Mouse (Mus musculus): ENCODE results near the gene Pde4d.

Gene Pde4d

DNA sequence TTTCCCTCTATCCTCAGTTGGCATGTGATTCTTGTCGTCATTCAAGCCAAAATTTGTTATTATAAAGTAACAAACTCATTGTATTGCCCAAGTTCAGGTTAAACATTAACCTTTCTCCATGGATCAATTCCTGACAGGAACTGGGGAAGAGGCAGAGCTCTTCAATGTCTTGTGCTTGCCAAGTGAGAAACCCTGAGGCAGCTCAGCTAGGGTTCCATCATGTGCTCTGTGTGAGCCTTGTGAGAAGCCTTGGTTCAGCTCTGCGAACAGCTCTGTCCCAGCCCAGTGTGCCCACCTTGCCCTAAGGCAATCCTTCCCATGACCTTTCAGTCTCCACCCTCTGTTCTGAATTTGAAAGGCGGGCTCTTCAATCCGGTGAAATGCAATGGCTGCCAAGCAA, 1150.0 kb downstream of the Pde4d start:
- DNase-seq, result peak; percentile 61 to 80

DNA sequence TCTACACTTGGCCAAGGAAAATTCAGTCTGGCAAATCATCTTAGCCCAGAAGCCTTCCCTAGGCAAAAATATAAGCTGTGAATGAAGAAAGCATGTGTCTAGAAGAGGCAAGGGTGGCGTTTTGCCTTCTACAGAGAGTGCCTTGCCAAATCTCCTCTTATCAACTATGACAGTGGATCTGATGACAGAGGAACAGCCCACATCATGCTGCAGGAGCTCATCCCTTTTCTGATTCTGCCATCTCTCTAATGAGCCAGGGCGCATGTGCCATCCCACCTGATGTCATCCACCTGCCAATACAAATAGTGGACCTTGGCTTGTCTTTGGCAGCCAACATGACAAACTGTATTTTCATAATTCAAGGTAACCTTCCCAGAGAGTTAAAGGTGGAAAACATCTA, 1154.3 kb downstream of the Pde4d start:
- peak in 1 of 2 experiments; percentile 29 for DNase-seq

DNA sequence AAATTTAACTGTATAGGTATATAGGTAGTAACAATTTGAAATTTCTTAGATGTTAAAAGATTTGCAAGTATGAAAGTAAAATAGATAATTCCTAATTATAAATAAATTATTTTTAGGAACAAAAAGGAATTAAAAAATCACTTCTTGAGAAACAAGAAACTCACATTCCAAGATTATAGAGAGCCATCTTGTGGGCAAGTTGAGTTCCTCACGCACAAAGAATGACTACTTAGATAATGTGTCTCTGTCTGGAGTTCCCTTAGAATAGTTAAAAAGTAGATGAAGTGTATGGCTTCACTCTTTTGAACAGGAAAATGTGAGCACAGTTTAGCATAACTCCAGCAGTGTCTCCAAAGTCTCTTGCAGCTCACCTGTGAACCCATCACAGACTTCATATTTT, 1155.4 kb downstream of the Pde4d start:
- DNase-seq, result no peak

DNA sequence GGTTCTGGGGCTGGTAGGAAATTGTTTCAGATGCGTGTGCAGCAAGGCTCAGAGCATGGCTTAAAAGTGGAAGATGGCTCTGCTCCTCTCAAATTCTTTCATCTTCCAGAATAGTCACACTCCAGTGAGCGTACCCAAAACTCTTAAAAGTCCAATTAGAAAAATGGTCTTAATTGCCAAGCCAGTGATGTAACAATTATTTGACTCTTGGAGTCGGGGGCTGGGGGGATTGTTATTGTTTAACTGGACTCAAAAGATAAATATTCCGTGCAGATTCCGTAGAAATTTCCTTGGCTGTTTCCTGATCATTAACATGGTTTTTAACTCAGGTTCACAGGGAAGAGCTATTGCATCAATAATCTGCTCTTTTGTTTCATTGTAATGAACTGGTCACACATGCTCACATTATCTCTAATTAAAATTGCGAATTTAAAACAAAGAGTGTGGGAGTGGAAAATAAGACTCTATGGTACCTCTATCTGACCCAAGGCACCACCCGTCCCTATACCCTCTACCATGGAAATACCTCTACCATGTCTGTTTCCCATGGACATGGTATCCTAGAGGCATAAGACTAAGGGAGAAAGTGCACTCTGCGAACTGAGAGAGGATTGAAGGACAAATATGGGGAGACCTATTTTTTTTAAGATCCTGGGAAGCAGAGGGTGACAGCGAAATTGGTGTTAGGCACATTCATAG, 1159.5 kb downstream of the Pde4d start:
- peak in 1 of 2 experiments; percentile 34 for DNase-seq

GRCm38 (mm10) chr13:109609805-109610187, 1160.0 kb downstream of the Pde4d start:
- DNase-seq, result peak; percentile 43 to 73

DNA sequence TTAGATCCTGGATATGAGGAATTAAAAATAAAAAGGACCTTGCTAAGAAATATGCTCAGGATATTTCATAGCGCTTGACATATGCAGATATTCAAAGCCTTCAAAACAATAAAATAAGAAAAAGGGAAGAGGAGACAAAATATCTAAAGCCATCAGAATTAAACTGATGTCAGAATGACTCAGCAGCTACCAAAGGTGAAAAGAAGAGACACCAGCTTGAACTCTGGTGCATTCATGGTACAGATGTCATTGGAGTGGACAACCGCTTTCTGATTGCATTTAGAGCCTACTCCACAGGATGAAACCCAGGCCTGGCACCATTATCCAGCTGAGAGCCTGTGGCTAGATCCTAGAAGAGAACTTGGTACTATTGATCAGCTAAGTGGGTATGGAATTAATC, 1161.0 kb downstream of the Pde4d start:
- no peak for DNase-seq

GRCm38 (mm10) chr13:109615213-109615784, 1165.6 kb downstream of the Pde4d start:
- no peak for DNase-seq

DNA sequence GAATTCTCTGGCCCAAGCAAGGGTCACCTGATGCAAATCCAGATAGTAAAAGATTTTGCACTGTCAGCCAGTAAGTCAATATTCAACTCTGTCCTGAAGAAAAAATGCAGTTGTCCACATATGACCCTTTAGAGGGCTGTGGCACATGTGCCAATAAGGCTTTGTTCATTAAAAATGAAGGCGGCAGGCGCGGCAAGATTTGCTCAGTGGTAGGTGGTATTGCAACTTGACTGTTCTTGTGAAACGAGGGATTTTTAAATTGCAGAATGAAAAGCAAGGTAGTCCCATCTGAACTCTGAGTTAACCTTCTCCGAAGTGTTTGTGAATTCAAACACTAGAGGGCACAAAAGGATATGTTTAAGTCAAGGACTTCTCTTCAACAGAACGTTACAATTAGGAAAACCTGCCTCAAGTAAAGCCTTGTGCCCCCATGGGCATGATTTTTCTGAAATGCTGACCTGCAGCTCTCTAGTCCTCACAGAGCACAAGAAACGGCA, 1166.1 kb downstream of the Pde4d start:
- peak; percentile 68 to 74 for DNase-seq

DNA sequence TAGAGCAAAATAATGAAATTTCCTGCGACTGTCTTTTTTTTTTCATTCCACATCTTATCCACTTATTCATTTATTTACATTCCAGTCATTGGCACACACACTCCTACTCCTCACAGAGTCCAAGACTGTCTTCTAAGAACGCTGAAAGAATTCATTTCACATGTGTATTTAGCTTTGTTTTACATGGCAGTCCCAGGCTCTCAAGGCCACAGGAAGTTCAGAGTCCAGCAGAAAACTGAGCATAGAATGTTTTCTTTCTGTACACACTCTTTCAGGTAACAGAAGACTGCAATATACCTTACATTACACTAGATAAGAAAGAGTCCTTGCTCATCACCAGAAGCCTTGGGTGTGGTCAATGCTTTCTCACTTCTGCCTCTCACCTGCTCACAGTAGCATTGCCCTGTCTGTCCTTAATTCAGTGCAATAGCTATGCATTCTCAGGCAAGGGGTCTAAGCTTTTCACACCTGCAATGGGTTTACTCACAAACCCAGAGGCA, 1169.5 kb downstream of the Pde4d start:
- no peak for DNase-seq

DNA sequence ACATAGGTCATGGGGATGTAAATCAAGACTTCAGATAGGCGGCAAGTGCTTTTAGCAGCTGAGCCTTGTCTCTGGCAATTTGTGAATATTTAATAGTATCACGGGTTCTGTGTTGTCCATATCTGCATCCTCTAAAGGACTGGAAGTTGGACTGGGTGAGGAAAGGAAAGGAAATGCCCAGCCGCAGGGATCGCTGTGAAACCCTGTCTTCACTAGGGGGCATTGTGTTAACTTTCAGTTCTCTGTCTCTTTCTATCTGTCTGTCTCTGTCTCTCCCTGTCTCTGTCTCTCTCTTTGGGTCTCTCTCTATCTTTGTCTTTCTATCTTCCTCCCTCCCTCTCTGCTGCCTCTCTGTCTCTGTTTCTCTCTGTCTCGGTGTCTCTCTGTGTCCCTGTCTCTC, 1172.5 kb downstream of the Pde4d start:
- no peak for DNase-seq

DNA sequence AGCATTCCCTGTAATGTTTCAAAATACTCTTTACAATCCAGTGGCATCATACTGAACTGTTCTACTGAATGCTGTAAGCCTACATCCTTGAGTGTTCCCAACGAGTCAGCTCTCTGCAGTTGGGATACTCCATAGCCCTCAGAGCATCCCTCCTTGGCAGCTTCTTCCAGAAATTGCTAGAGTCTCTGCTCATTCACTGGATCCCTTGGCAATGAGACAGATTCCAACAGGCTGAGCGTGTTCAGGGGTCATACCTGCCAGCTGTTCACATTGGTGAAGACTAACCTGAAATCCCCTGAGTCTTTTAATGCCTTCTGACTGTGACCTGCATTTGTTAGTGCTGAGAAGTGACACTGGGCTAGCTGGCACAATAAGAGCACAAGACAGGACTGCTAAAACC, 1173.5 kb downstream of the Pde4d start:
- DNase-seq, result peak in 1 of 2 experiments; percentile 42

GRCm38 (mm10) chr13:109624772-109625349, 1175.1 kb downstream of the Pde4d start:
- DNase-seq, result no peak

DNA sequence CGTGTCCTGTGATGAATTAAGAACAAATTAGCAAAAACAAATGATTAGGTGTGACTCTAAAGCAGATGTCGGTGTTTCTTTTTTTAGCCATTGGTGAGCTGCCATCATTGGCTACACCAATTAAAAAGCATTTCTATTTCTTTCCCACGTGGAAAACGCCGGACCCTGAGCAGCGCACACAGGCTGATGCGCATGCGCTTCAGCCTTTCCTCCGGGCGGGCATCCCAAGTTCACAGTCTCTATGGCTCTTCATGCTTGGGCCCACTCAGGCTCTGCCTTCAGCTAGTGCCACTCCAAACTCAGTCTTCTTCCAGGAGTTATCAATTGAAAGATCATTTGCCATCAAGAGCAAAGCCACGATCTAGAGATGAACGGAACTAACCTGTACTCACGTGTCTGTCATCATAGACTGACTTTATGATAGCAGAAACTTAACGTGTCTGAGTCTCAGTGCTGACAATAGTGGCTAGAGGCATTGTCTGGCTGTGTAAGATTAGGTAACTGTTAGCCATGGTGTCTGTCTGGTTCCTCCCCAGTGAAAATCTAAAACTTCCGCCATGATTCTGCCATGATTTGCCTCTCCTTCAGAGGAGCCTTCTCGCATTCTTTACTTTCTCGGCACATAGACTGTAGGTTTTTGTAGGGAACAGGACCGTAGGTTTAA, 1175.8 kb downstream of the Pde4d start:
- DNase-seq, result no peak

DNA sequence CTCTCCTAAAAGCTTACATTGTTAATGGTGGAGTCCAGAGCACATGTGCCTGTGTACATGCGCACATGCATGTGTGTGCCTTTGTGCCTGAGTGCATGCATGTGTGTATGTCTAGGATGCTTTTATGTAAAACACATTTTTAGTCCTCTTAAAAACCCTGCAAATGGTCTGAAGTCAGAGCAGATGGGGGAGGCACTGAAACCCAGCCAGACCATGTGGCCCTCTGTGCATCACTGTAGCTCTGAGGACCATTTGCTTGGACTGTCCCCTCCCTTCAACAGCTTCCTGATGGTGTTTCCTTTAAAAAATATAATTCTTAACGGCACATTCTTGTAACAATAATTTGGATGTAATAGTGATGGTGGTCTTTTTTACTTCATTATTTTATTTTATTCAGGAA, 1177.5 kb downstream of the Pde4d start:
- DNase-seq, result no peak

GRCm38 (mm10) chr13:109628606-109629005, 1178.9 kb downstream of the Pde4d start:
- DNase-seq, result no peak

DNA sequence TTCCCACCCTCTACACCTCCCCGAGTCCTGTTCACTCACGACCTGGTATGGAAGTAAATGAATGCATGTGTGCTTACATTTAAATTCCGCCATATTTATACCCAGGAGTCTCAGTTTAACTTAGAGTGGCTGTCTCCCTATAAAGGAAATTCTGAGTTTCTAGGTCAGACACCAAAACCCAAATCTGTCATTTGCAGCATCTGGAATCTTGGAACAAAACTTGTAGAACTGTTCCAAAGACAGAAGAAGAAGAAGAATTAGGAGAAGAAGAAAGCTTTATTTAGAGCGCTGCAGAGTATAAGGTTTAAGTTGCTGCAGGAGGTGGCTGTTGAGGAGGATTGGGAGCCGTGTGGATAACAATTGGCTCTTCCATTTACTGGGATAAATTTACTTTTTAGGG, 1179.5 kb downstream of the Pde4d start:
- no peak for DNase-seq

GRCm38 (mm10) chr13:109631399-109632026, 1181.8 kb downstream of the Pde4d start:
- DNase-seq, result no peak

GRCm38 (mm10) chr13:109632387-109633036, 1182.8 kb downstream of the Pde4d start:
- DNase-seq, result no peak

GRCm38 (mm10) chr13:109633037-109633418, 1183.3 kb downstream of the Pde4d start:
- DNase-seq, result no peak

GRCm38 (mm10) chr13:109635901-109636520, 1186.3 kb downstream of the Pde4d start:
- DNase-seq, result peak; percentile 21 to 40

- DNase-seq, result no peak
These were observed 1188.5 kb downstream of the Pde4d start for GRCm38 (mm10) chr13:109638273-109638672.

DNA sequence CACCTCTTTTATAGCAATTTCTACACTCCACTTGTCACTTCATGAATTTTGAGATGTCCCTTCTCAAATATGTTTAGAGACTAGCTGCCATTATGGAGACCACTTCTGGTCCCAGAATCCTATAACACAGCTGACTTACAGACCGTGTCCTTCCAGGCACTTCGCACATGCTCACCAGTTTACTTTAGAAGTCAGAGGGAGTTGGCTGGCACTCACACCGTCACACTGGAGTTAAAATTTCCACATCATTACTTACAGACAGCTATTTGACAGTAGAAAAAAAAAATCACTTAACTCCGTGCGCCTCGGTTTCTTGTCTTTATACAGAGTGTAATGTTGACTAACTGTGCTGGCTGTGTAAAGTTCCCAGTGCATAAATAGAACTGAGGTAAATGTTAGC, 1189.5 kb downstream of the Pde4d start:
- DNase-seq, result no peak

Data from kidney, adult 8-10 months (tissue).